Mouse (Mus musculus): ENCODE results near the gene Ano4. TPM values are rescaled to one million over a fixed set of nuclear protein-coding genes. Genes with fewer than 3 reads are reported as not detected.

Ano4 gene
- total and polyA plus RNA-seq, 3 experiments, result not detected

DNA sequence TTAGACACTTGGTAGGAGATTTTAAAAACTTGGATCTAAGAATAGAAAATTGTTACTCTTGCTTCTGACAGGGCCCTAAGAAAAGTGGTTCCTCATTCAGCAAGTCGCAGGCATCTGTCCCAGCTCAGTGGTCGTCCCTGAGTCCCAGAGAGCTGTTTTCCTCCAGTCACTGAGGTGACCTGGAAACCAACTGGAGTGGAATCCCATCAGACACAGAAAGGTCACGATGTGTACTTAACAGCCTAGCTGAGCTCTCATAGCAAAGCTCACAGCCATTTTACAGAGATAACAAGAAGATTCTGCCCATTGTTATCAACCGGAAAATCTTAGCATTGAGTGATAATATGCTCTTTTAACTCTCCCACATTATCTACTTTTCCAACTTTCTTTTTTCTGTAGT, 365.1 kb downstream of the Ano4 start:
- H3K4me1 ChIP-seq (ENCODE audit: control insufficient read depth in 1 of 2, insufficient read depth in 2 of 2, low read length in 2 of 2), result no peaks in the 10 kb centered on the region
- H3K9me3 ChIP-seq (replicated peaks; ENCODE audit: insufficient read depth, low read length), result no peaks in the 10 kb centered on the region
- no peaks in the 10 kb centered on the region for H3K79me2 ChIP-seq (ENCODE audit: control insufficient read depth, insufficient read depth, low read length, poor library complexity)
- H3K4me3 ChIP-seq (ENCODE audit: control insufficient read depth in 1 of 2, insufficient read depth in 1 of 2, low read depth in 2 of 2, low read length in 2 of 2), result no peak overlapping the region
- H3K9ac ChIP-seq (ENCODE audit: control insufficient read depth, low read depth, low read length, poor library complexity, severe bottlenecking), result no peak overlapping the region
- H3K36me3 ChIP-seq (ENCODE audit: control insufficient read depth in 1 of 2, insufficient read depth in 2 of 2, low read length in 2 of 2), result no peaks in the 10 kb centered on the region
- no peak for DNase-seq (ENCODE audit: low read depth, low spot score)
- TF ChIP-seq NRF1 (IDR thresholded peaks at IDR 0.05; ENCODE audit: insufficient read depth, low read depth, low read length, poor library complexity, severe bottlenecking), result no peak
- no peak for TF ChIP-seq TCF12 (IDR thresholded peaks at IDR 0.05; ENCODE audit: low read depth, low read length)
- TF ChIP-seq ETS1 (IDR thresholded peaks at IDR 0.05; ENCODE audit: low read depth, low read length), result no peak
- TF ChIP-seq E2F4 (IDR thresholded peaks at IDR 0.05; ENCODE audit: borderline replicate concordance, low read depth, low read length), result no peak
- no peak for TF ChIP-seq ZKSCAN1 (IDR thresholded peaks at IDR 0.05; ENCODE audit: low read depth, low read length)
- TF ChIP-seq EP300 (IDR thresholded peaks at IDR 0.05; ENCODE audit: low read depth in 1 of 2, low read length in 2 of 2), result no peak
- H3K27me3 ChIP-seq (ENCODE audit: control insufficient read depth in 1 of 2, insufficient read depth in 2 of 2, low read length in 2 of 2), result no peaks in the 10 kb centered on the region
- H3K27ac ChIP-seq (ENCODE audit: control insufficient read depth, low read depth, low read length), result no peak overlapping the region

DNA sequence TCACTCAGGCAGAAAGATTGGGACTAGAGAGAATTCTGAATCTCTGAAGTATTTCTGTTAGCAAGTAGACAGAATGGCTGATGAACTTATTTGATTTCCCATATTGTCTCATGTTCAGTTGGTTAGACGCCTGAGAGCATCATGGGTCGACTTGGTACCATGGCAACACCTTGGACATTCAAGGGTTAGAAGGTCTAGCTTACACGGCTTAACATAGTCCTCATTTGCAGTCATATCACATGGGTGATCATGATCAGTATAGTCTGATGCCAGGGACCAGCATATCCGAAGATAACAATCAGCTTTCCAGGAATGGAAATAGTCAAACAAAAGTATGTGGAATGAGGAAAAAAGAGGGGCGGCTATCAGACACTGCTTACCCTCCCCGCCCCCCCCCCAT, 365.6 kb downstream of the Ano4 start:
- no peaks in the 10 kb centered on the region for H3K79me2 ChIP-seq (ENCODE audit: control insufficient read depth, insufficient read depth, low read length, poor library complexity)
- H3K27me3 ChIP-seq (ENCODE audit: control insufficient read depth in 1 of 2, insufficient read depth in 2 of 2, low read length in 2 of 2), result no peaks in the 10 kb centered on the region
- no peak for TF ChIP-seq ZKSCAN1 (IDR thresholded peaks at IDR 0.05; ENCODE audit: low read depth, low read length)
- no peak for TF ChIP-seq CHD1 (IDR thresholded peaks at IDR 0.05; ENCODE audit: low read depth, low read length)
- no peak for TF ChIP-seq TBP (IDR thresholded peaks at IDR 0.05; ENCODE audit: low read depth, low read length)
- no peak for TF ChIP-seq SMC3 (IDR thresholded peaks at IDR 0.05; ENCODE audit: low read depth, low read length)
- no peak for TF ChIP-seq UBTF (IDR thresholded peaks at IDR 0.05; ENCODE audit: borderline replicate concordance, insufficient read depth, low read depth, low read length)
- TF ChIP-seq NRF1 (IDR thresholded peaks at IDR 0.05; ENCODE audit: insufficient read depth, low read depth, low read length, poor library complexity, severe bottlenecking), result no peak
- TF ChIP-seq ZMIZ1 (IDR thresholded peaks at IDR 0.05; ENCODE audit: low read depth, low read length), result no peak
- TF ChIP-seq USF2 (IDR thresholded peaks at IDR 0.05; ENCODE audit: borderline replicate concordance in 1 of 2, insufficient read depth in 1 of 2, low read depth in 1 of 2, low read length in 2 of 2), result no peak
- TF ChIP-seq CHD2 (IDR thresholded peaks at IDR 0.05; ENCODE audit: low read length), result no peak
- no peak for TF ChIP-seq ZC3H11A (IDR thresholded peaks at IDR 0.05; ENCODE audit: low read depth, low read length)
- no peak for TF ChIP-seq ETS1 (IDR thresholded peaks at IDR 0.05; ENCODE audit: low read depth, low read length)
- TF ChIP-seq GABPA (IDR thresholded peaks at IDR 0.05; ENCODE audit: low read depth, low read length), result no peak
- TF ChIP-seq E2F4 (IDR thresholded peaks at IDR 0.05; ENCODE audit: borderline replicate concordance, low read depth, low read length), result no peak
- H3K36me3 ChIP-seq (ENCODE audit: control insufficient read depth in 1 of 2, insufficient read depth in 2 of 2, low read length in 2 of 2), result no peaks in the 10 kb centered on the region
- H3K9ac ChIP-seq (ENCODE audit: control insufficient read depth, low read depth, low read length, poor library complexity, severe bottlenecking), result no peak overlapping the region
- H3K9me3 ChIP-seq (replicated peaks; ENCODE audit: insufficient read depth, low read length), result no peaks in the 10 kb centered on the region
- no peak overlapping the region for H3K4me3 ChIP-seq (ENCODE audit: control insufficient read depth in 1 of 2, insufficient read depth in 1 of 2, low read depth in 2 of 2, low read length in 2 of 2)
- no peaks in the 10 kb centered on the region for H3K4me1 ChIP-seq (ENCODE audit: control insufficient read depth in 1 of 2, insufficient read depth in 2 of 2, low read length in 2 of 2)
- no peak overlapping the region for H3K27ac ChIP-seq (ENCODE audit: control insufficient read depth, low read depth, low read length)
- DNase-seq (ENCODE audit: low read depth, low spot score), result no peak
